Mouse (Mus musculus): ENCODE measurements around the gene Smad5.

DNA sequence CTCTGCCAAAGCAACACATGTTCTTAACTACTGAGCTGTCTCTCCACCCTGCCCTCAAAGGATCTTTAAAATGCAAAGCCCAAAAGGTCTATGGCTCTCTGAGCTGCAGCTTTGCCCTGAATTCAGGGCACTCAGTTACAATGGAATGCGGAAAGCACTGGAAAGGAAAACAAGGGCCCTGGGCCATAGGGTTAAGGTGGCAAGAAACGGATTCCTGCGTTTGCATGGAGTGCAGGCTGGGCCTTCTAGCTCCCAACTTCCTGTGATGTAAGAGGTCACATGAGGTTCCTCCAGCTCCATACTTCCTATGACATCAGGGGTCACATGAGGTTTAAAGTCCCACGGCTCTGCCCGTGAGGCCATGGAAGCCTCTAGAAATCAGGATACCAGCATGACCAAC is 48.6 kb upstream of the Smad5 start:
- TF ChIP-seq POLR2AphosphoS2 (IDR thresholded peaks at IDR 0.05; ENCODE audit: low read length) (no peak), MEF2A (IDR thresholded peaks at IDR 0.05; ENCODE audit: extremely low read depth, insufficient replicate concordance, low read depth, low read length, poor library complexity, severe bottlenecking) (no peak), CHD1 (IDR thresholded peaks at IDR 0.05; ENCODE audit: low read depth, low read length) (no peak), NELFE (IDR thresholded peaks at IDR 0.05; ENCODE audit: low read depth, low read length) (no peak), POLR2AphosphoS5 (IDR thresholded peaks at IDR 0.05; ENCODE audit: borderline replicate concordance, low read depth, low read length) (no peak), POLR2A (IDR thresholded peaks at IDR 0.05; ENCODE audit: control insufficient read depth in 1 of 2, insufficient read depth in 1 of 2, low read depth in 1 of 2, low read length in 2 of 2, poor library complexity in 1 of 2) (no peak), GABPA (IDR thresholded peaks at IDR 0.05; ENCODE audit: low read depth, low read length) (no peak), CTCF (IDR thresholded peaks at IDR 0.05 in 2 of 3, conservative IDR thresholded peaks at IDR 0.05 in 1 of 3; ENCODE audit: control insufficient read depth in 1 of 3, insufficient read depth in 1 of 3, low read depth in 2 of 3, low read length in 3 of 3, poor library complexity in 1 of 3, severe bottlenecking in 1 of 3) (no peak), E2F4 (IDR thresholded peaks at IDR 0.05; ENCODE audit: borderline replicate concordance, low read depth, low read length) (no peak)

All from MEL (cell line).